Mouse (Mus musculus) heart, adult 2 months (tissue): ENCODE results near the gene Olfr520.

ENCODE experiments used
- EP300 ChIP-seq: fragments of 200-500 bp; IDR thresholded peaks from 2 replicates; pipeline ENCODE4 v1.6.1; 2011; ENCODE audit warnings: low read depth, low read length, control low read depth; ENCODE audit not compliant: insufficient read depth
- POLR2A ChIP-seq: fragments of 200-500 bp; IDR thresholded peaks from 2 replicates; pipeline ENCODE4 v1.6.1; 2011; ENCODE audit warnings: mild to moderate bottlenecking, low read depth, low read length, control low read depth; ENCODE audit not compliant: insufficient read depth

DNA sequence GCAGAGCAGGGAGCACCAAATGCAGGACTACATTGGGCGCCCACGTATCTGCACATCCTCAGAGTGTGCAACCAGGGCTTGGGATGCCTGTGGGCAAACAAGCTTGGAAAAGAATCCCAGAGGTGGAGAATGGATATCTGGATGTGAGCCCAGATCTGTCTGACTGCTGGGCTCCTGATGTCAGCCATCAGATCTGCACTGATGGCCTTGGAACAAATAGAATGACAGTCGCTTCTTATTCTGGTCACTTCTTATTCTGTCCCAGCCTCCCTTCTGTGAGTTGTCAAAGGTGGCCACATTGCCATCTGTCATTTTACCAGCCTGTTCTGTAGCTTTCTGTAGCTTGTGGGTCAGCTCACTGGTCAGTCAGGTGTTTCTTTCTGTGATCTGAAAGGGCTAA lies 31.5 kb upstream of the Olfr520 start:
- TF ChIP-seq EP300 (no peak), POLR2A (no peak)
